Mouse (Mus musculus) limb, embryonic 13.5 days (tissue): ENCODE results near the gene Dtwd1. TPM values are rescaled to one million over a fixed set of nuclear protein-coding genes. Genes with fewer than 3 reads are reported as not detected.

ENCODE experiments used
- ATAC-seq: fragments of 200-750 bp; cut with Nextera tagmentation; 2 replicates; pipeline ENCODE4 v1.8.0; 2017; ENCODE audit warnings: low read depth, moderate number of reproducible peaks, moderate TSS enrichment; ENCODE audit not compliant: low FRiP score
- H3K27ac ChIP-seq: fragments of 300-500 bp; sonication (generic); 2 replicates; pipeline ENCODE4 v1.5.1; 2015; ENCODE audit warnings: inconsistent platforms, mild to moderate bottlenecking, moderate library complexity
- H3K27me3 ChIP-seq: fragments of 300-500 bp; sonication (generic); 2 replicates; pipeline ENCODE4 v1.6.1; 2015; ENCODE audit warnings: mild to moderate bottlenecking, inconsistent platforms
- H3K36me3 ChIP-seq: fragments of 300-500 bp; sonication (generic); 2 replicates; pipeline ENCODE4 v1.6.1; 2015; ENCODE audit warnings: inconsistent platforms, mild to moderate bottlenecking, moderate library complexity
- H3K4me1 ChIP-seq: fragments of 300-500 bp; sonication (generic); 2 replicates; pipeline ENCODE4 v1.6.1; 2015; ENCODE audit warnings: inconsistent platforms
- H3K4me2 ChIP-seq: fragments of 300-500 bp; sonication (generic); replicated peaks from 2 replicates; pipeline ENCODE4 v1.6.1; 2015; ENCODE audit warnings: inconsistent platforms, mild to moderate bottlenecking, moderate library complexity
- H3K4me3 ChIP-seq: fragments of 300-500 bp; sonication (generic); 2 replicates; pipeline ENCODE4 v1.5.1; 2015; ENCODE audit warnings: moderate library complexity, mild to moderate bottlenecking, inconsistent platforms
- H3K9ac ChIP-seq: fragments of 300-500 bp; sonication (generic); 2 replicates; pipeline ENCODE4 v1.6.1; 2015; ENCODE audit warnings: mild to moderate bottlenecking, inconsistent platforms
- H3K9me3 ChIP-seq: fragments of 300-500 bp; sonication (generic); 2 replicates; pipeline ENCODE4 v1.6.1; 2016; ENCODE audit warnings: inconsistent platforms
- WGBS: fragments of 180-500 bp; shearing (Covaris S2); methylation state at CpG from one replicate; pipeline ENCODE4 v1.1.7; 2015; 5-methylcytosine and 5-hydroxymethylcytosine counted together
- polyA plus RNA-seq: library from polyadenylated mRNA; unstranded; fragments of >200 nt; fragmentation: Nextera tagmentation; extraction: Ambion mirVana; gene quantifications from 2 replicates; pipeline ENCODE4 v1.2.1, GENCODE M21; 2015

The Dtwd1 gene
- 27.3 and 30.4 TPM in 2 replicates for polyA plus RNA-seq

GRCm38 (mm10) chr2:126151855-126152571 is at the start of gene Dtwd1, which contains the start of gene Fam227b:
TSS of gene Dtwd1 (plus strand) at chr2:126152141.
TSS of gene Fam227b (minus strand) at chr2:126152004.
- Histone ChIP-seq H3K27ac (peak within 1 kb of the TSS; percentile 95), H3K9ac (peak within 1 kb of the TSS; percentile 87), H3K27me3 (no peaks in the 10 kb centered on the region), H3K4me1 (peaks cover 12% of the 10 kb centered on the region; the same call in 1 of the 2 replicates), H3K36me3 (peaks cover 3% of the 10 kb centered on the region; the same call in 1 of the 2 replicates), H3K4me3 (peak within 1 kb of the TSS; percentile 73), H3K4me2 (peak within 1 kb of the TSS; percentile 66), H3K9me3 (no peaks in the 10 kb centered on the region)
- peak; percentile 99 for ATAC-seq
- under 1% methylated on average over 57 of the region's 57 CpGs for WGBS

GRCm38 (mm10) chr2:126147723-126148122 is 4.2 kb upstream of the Dtwd1 start:
- no peaks in the 10 kb centered on the region for H3K9me3 ChIP-seq
- no peak overlapping the region for H3K4me3 ChIP-seq
- 0 out of 2 replicates have a peak, but pooled peaks cover 1% of the 10 kb centered on the region for H3K4me1 ChIP-seq
- no peaks in the 10 kb centered on the region for H3K27me3 ChIP-seq
- no peak overlapping the region for H3K9ac ChIP-seq
- no peaks in the 10 kb centered on the region for H3K36me3 ChIP-seq
- ATAC-seq: no peak
- no peak overlapping the region for H3K27ac ChIP-seq
- H3K4me2 ChIP-seq: no peak overlapping the region

DNA sequence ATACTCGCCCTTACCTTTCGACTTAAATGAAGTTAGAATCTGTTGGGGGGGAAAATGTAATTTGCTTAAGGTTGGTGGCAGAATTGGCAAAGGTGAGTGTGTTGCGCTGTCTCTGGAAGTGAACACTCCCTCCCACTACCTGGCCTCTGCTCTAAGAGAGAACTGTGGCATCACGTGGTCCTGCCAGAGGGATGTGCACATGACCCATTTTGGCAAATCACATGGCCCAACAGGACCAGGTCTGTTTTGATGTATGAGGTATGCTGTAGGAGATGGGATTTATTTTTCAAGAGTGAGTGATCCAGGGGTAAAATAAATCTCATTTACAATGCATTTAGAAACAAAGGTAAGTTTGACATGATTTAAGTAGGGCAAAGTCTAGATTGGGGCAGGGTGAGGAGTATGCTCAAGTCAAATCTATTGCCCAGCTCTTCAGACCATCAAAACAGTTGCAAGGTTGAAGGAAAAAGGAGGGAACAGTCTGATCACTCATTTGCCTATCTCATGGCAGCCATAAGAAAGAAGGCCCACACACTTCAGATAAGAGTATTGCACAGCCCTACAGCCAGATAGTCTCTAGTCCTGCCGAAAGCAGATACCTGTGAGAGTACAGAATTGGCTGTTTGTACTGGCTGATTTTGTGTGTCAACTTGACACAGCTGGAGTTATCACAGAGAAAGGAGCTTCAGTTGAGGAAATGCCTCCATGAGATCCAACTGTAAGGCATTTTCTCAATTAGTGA is 13.5 kb downstream of the Dtwd1 start:
- no peaks in the 10 kb centered on the region for H3K9me3 ChIP-seq
- H3K4me1 ChIP-seq: no peaks in the 10 kb centered on the region
- H3K9ac ChIP-seq: no peak overlapping the region
- no peaks in the 10 kb centered on the region for H3K27me3 ChIP-seq
- no peak overlapping the region for H3K4me2 ChIP-seq
- H3K4me3 ChIP-seq: no peak overlapping the region
- H3K27ac ChIP-seq: no peak overlapping the region
- no peak for ATAC-seq
- 90% methylated on average over 5 of the region's 5 CpGs for WGBS
- peaks cover 37% of the 10 kb centered on the region for H3K36me3 ChIP-seq

- H3K4me2 ChIP-seq: no peak overlapping the region
- H3K27ac ChIP-seq: no peak overlapping the region
- no peaks in the 10 kb centered on the region for H3K4me1 ChIP-seq
- H3K9me3 ChIP-seq: no peaks in the 10 kb centered on the region
- no peak for ATAC-seq
- H3K27me3 ChIP-seq: no peaks in the 10 kb centered on the region
- H3K9ac ChIP-seq: no peak overlapping the region
- no peak overlapping the region for H3K4me3 ChIP-seq
- H3K36me3 ChIP-seq: peaks cover 30% of the 10 kb centered on the region
Measured at GRCm38 (mm10) chr2:126166335-126166734, 14.4 kb downstream of the Dtwd1 start.

GRCm38 (mm10) chr2:126166848-126167617 is 15.1 kb downstream of the Dtwd1 start:
- H3K9ac ChIP-seq: no peak overlapping the region
- ATAC-seq: no peak
- H3K27me3 ChIP-seq: no peaks in the 10 kb centered on the region
- H3K4me3 ChIP-seq: no peak overlapping the region
- H3K4me2 ChIP-seq: no peak overlapping the region
- H3K4me1 ChIP-seq: no peaks in the 10 kb centered on the region
- 83% methylated on average over 8 of the region's 8 CpGs for WGBS
- H3K9me3 ChIP-seq: no peaks in the 10 kb centered on the region
- no peak overlapping the region for H3K27ac ChIP-seq
- H3K36me3 ChIP-seq: peaks cover 23% of the 10 kb centered on the region

GRCm38 (mm10) chr2:126171427-126171826 is 19.5 kb downstream of the Dtwd1 start:
- H3K4me2 ChIP-seq: no peak overlapping the region
- WGBS: 90% methylated on average over 1 of the region's 1 CpGs
- ATAC-seq: no peak

DNA sequence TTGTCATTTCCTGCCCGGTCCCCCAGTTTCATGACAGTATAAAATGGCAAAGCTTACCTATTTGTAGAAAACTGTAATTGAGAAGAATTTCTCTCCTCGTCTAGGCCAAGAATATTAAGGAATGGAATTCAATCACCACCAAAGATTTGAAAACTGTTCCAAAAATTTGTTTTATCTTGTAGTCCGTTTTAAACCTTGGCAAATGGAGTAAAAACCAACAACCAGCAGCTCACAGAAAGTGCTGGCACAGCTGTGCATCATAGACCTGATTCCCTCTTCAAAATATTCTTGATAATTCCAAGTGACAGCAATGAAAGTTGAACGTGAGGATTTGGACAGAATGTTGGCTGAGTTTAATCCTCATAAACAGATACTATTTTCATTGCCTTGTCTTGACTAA is 39.4 kb downstream of the Dtwd1 start:
- Histone ChIP-seq H3K4me3 (no peak overlapping the region), H3K4me1 (no peaks in the 10 kb centered on the region), H3K27ac (no peak overlapping the region), H3K4me2 (no peak overlapping the region), H3K36me3 (no peaks in the 10 kb centered on the region), H3K9ac (no peak overlapping the region), H3K27me3 (no peaks in the 10 kb centered on the region), H3K9me3 (no peaks in the 10 kb centered on the region)
- ATAC-seq: no peak
- 70% methylated on average over 4 of the region's 4 CpGs for WGBS

More at GRCm38 (mm10) chr2:126171427-126171826, 19.5 kb downstream of the Dtwd1 start:
- no peak overlapping the region for H3K9ac ChIP-seq
- H3K27ac ChIP-seq: no peak overlapping the region
- H3K27me3 ChIP-seq: no peaks in the 10 kb centered on the region
- H3K9me3 ChIP-seq: no peaks in the 10 kb centered on the region
- H3K4me1 ChIP-seq: no peaks in the 10 kb centered on the region
- H3K4me3 ChIP-seq: no peak overlapping the region
- H3K36me3 ChIP-seq: 0 out of 2 replicates have a peak, but pooled peaks cover 3% of the 10 kb centered on the region

- Histone ChIP-seq H3K9me3 (no peaks in the 10 kb centered on the region), H3K9ac (no peak overlapping the region)
- 75% methylated on average over 2 of the region's 2 CpGs for WGBS
Measured at GRCm38 (mm10) chr2:126192129-126192528, 40.2 kb downstream of the Dtwd1 start.

DNA sequence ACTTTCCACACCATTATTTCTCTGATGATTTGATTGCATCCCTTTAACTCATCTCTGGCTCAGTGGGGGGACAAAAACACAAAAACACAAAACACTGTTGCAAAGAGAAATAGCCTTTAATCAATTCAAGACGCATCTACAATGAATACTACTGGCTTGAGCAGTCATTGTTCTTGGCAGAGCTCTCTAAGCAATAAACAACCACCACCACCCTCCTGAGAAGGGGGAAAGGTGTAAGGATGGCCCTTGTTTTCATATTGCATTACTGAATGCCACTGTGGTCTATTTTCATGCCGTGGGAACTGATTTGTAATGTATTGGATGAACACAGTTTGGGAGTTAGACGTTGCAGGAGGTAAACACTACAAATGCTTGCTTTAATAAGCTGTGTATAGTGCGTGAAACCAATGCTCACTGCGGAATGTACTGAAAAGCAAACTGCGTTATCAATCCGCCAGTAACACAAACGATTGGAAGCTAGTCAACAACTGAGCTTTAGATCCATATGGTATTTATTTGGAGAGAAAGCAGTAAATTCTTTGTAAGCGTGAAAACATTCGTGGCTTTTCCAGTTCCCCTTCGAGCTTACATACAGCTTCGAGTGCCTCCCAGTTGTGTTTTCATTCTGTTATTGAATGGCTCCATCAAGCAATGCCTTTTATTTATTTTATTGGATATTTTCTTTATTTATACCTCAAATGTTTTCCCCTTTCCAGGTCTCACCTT is 43.9 kb downstream of the Dtwd1 start:
- Histone ChIP-seq H3K4me3 (no peak overlapping the region), H3K36me3 (no peaks in the 10 kb centered on the region), H3K9ac (no peak overlapping the region), H3K27ac (no peak overlapping the region), H3K9me3 (no peaks in the 10 kb centered on the region), H3K4me2 (no peak overlapping the region; the same call in 1 of the 2 replicates), H3K4me1 (no peaks in the 10 kb centered on the region), H3K27me3 (no peaks in the 10 kb centered on the region)
- whole genome bisulfite sequencing: 32% methylated on average over 12 of the region's 12 CpGs
- ATAC-seq: peak; percentile 76

More at GRCm38 (mm10) chr2:126192129-126192528, 40.2 kb downstream of the Dtwd1 start:
- Histone ChIP-seq H3K27me3 (no peaks in the 10 kb centered on the region), H3K4me1 (no peaks in the 10 kb centered on the region), H3K4me3 (no peak overlapping the region), H3K36me3 (no peaks in the 10 kb centered on the region), H3K4me2 (no peak overlapping the region), H3K27ac (no peak overlapping the region)
- ATAC-seq: no peak

- Histone ChIP-seq H3K36me3 (no peaks in the 10 kb centered on the region), H3K27me3 (no peaks in the 10 kb centered on the region), H3K4me2 (no peak overlapping the region), H3K4me1 (no peaks in the 10 kb centered on the region), H3K9me3 (no peaks in the 10 kb centered on the region), H3K9ac (no peak overlapping the region), H3K27ac (no peak overlapping the region), H3K4me3 (no peak overlapping the region)
- ATAC-seq: no peak
- WGBS: 81% methylated on average over 3 of the region's 3 CpGs
Measured at GRCm38 (mm10) chr2:126198971-126199370, 47.0 kb downstream of the Dtwd1 start.

DNA sequence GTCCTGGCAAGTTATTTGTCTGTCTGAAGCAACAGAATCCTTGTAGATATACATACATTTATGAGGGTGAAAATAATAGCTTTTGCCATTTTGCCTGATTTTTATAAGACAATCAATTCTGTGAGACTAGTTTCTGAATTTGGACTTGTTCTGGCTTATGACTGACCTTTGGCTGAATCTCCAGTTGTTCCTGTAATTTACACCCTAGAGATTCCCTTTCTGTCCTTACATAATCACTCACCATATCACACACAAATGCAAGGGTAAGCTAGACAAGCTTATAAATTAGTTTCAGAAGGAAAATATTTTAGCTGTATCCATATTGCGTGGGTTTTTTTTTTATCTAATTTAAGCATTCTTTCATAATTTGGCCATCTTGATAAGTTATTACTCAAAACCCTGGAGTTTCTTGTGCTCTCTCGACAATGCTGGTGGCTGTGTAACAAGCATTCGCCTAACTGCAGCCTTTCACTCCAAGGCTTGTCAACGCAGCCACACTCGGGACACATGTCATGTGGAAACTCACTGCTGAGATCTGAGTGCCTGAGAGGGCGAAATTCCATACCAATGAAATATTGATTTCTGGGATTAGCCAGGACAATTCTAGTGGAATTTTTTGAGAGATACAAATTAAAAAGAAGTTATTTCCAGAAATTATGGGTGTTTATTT is 59.2 kb downstream of the Dtwd1 start:
- no peaks in the 10 kb centered on the region for H3K36me3 ChIP-seq
- H3K4me2 ChIP-seq: no peak overlapping the region
- no peak overlapping the region for H3K4me3 ChIP-seq
- H3K9me3 ChIP-seq: no peaks in the 10 kb centered on the region
- ATAC-seq: no peak
- 76% methylated on average over 6 of the region's 6 CpGs for WGBS
- H3K4me1 ChIP-seq: no peaks in the 10 kb centered on the region
- no peak overlapping the region for H3K27ac ChIP-seq
- H3K27me3 ChIP-seq: no peaks in the 10 kb centered on the region
- H3K9ac ChIP-seq: no peak overlapping the region
